Mouse (Mus musculus): ENCODE data around the gene Mageb16. TPM values are rescaled to one million over a fixed set of nuclear protein-coding genes. Genes with fewer than 3 reads are reported as not detected.

The Mageb16 gene
- not detected in 2 replicates for polyA plus RNA-seq (2015; fragmentation: Nextera tagmentation; extraction: Ambion mirVana)

DNA sequence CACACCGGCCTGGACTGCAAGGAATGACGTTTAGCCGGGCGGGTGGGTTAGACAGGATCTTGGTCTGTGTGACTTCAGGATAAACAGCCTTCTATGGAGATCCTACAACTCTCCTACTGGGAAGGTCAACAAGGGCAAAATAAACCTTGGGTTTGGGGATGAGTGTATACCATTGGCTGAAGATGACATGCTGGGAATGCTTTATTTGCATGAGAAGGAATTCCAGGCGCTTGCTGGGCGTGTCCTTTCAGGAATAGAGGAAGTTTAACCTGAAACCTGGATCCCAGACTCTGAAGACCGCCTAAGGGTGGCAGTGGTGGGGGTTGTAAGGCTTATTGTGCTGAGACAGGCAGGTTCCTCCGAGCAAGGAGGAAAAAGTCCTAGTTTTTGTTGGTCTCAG is at the start of gene Mageb16:
Gene Mageb16 (minus strand): TSS at position 25 of the 400 bp plus-strand sequence.
- DNase-seq (ENCODE audit: low spot score) = no peak

DNA sequence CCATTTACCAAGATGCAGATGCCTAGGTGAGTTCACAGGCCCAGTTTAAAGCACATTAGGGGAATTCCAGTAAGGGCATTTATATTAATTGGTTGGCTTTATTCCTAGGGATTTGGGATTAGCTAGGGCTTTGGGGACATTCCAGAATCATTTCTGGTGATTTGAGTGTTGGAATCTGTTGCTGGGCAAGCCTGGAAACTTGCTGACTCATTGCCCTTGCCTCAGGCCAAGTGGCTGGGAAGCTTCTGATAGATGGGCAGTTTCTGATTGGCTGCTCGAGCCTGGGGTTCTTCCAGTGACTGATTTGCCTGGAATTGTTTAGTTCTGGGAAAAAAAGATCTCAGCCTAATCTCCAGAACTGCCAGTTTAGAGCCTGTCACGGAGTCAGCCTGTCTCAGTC is 20.1 kb downstream of the Mageb16 start:
- no peak for DNase-seq (ENCODE audit: low spot score)

DNA sequence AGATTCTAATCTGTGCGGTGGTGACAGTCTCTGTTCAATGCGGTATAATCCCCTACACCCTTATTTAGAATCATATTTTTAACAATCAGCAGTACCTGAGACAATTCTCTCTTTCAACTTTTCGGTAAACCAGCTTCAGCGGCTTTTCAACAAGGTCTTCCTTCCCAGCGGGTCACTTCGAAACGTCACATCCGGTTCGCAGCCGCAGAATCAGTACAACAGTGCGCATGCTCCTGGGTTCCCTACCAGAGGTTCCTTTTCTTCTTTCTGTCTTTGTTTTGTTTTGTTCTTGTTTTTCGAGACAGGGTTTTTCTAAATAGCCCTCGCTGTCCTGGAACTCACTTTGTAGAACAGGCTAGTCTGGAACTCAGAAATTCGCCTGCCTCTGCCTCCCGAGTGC is 35.8 kb downstream of the Mageb16 start:
- no peak for DNase-seq (ENCODE audit: low spot score)

DNA sequence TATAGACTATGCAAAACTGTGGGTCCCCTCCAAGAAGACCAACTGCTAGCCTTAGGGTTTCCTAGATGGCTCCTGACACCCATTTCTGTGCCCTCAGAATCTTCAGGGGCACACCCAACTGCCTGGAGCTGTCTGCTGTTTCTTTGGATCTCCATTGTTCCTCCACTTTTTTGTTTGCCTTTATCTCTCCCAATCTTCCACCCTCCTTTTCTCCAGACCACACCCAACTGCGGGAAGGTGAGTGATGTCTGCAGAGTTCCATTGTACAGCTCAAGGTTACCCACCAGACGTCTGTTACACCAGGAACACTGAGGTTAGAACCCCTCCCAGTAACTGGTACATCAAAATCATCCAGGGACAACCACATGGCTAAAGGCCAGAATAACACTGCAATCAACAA is 64.8 kb downstream of the Mageb16 start:
- DNase-seq (ENCODE audit: low spot score) = no peak

Other genes with a start within 250 kb of the Mageb16 start
- gene Gm7173, start 154.2 kb downstream of the Mageb16 start, polyA plus RNA-seq (2015; fragmentation: Nextera tagmentation; extraction: Ambion mirVana) = 0.18 and 0.19 TPM in 2 replicates